8 mouse cellular contexts compared by ENCODE assay signal in genomic region chr11:80429500-80430166, GRCm38 (mm10). TPM values are rescaled to one million over a fixed set of nuclear protein-coding genes. Genes with fewer than 3 reads are reported as not detected.
DNase-seq lines count a peak whose midpoint lies in the region; ATAC-seq lines count a peak whose summit lies in the region.

No protein-coding gene starts in this region.

- H3K4me1 ChIP-seq in forebrain, embryonic 15.5 days = peaks cover 15% of the 10 kb centered on the region
- H3K4me1 ChIP-seq in liver, embryonic 13.5 days (replicated peaks) = peaks cover 17% of the 10 kb centered on the region

- peak; percentile 23 for DNase-seq in cerebellum, adult 9-11 months
- no peak for DNase-seq in cerebellum, postnatal 4 days (ENCODE audit: low spot score in 2 of 2)
- peak; percentile 21 for DNase-seq in 3T3-L1 (ENCODE audit: low read depth, low spot score)
- DNase-seq in liver, embryonic 13.5 days = peak; percentile 9
- no peak for DNase-seq in gastrocnemius, adult 18-20 months (ENCODE audit: low spot score)
- DNase-seq in urinary bladder, postnatal 14 days (ENCODE audit: low spot score) = no peak
- DNase-seq in adrenal gland, postnatal 10 days = no peak

- H3K36me3 ChIP-seq in forebrain, embryonic 15.5 days = peaks cover 22% of the 10 kb centered on the region
- peaks cover 27% of the 10 kb centered on the region for H3K36me3 ChIP-seq in liver, embryonic 13.5 days

- peak overlapping the region; percentile 82 for H3K4me2 ChIP-seq in forebrain, embryonic 15.5 days (replicated peaks)
- peak overlapping the region; percentile 76 for H3K4me2 ChIP-seq in liver, embryonic 13.5 days

- no peaks in the 10 kb centered on the region for H3K9me3 ChIP-seq in forebrain, embryonic 15.5 days
- no peaks in the 10 kb centered on the region for H3K9me3 ChIP-seq in liver, embryonic 13.5 days (replicated peaks)

- WGBS in forebrain, embryonic 15.5 days = 61% methylated on average over 14 of the region's 14 CpGs
- 41% methylated on average over 14 of the region's 14 CpGs for WGBS in liver, embryonic 13.5 days (ENCODE audit: insufficient replicate concordance)

- H3K9ac ChIP-seq in forebrain, embryonic 15.5 days (replicated peaks) = peak overlapping the region; percentile 89
- H3K9ac ChIP-seq in liver, embryonic 13.5 days = peak overlapping the region; percentile 99

- H3K27ac ChIP-seq in forebrain, embryonic 15.5 days (replicated peaks) = no peak overlapping the region
- H3K27ac ChIP-seq in liver, embryonic 13.5 days = peak overlapping the region; percentile 92

- H3K4me3 ChIP-seq in forebrain, embryonic 15.5 days = peak overlapping the region; percentile 79
- peak overlapping the region; percentile 100 for H3K4me3 ChIP-seq in liver, embryonic 13.5 days (replicated peaks)

- no peak for ATAC-seq in forebrain, embryonic 15.5 days (replicated peaks)
- no peak for ATAC-seq in liver, embryonic 13.5 days (ENCODE audit: low read depth)

- no peaks in the 10 kb centered on the region for H3K27me3 ChIP-seq in forebrain, embryonic 15.5 days
- H3K27me3 ChIP-seq in liver, embryonic 13.5 days = no peaks in the 10 kb centered on the region

RNA-seq across cellular contexts. Expression of gene Psmd11, which starts 1.2 kb away (rescaled TPM):
- 341 and 346 TPM in 2 replicates for polyA plus RNA-seq in forebrain, embryonic 15.5 days (2015; fragmentation: Nextera tagmentation; extraction: Ambion mirVana)
- 218 and 238 TPM in 2 replicates for polyA plus RNA-seq in liver, embryonic 13.5 days (2015; fragmentation: Nextera tagmentation; extraction: Ambion mirVana)
- total RNA-seq in gastrocnemius, adult 18-20 months (2021) = 100 to 1,000 TPM; 147 to 154 TPM
- total RNA-seq in adrenal gland, postnatal 10 days (2021) = 100 to 1,000 TPM; 108 to 118 TPM

RNA-seq across cellular contexts. Expression of gene Zfp207, which starts 46.6 kb away (rescaled TPM):
- polyA plus RNA-seq in forebrain, embryonic 15.5 days (2015; fragmentation: Nextera tagmentation; extraction: Ambion mirVana) = 231 and 236 TPM in 2 replicates
- polyA plus RNA-seq in liver, embryonic 13.5 days (2015; fragmentation: Nextera tagmentation; extraction: Ambion mirVana) = 102 and 131 TPM in 2 replicates
- total RNA-seq in gastrocnemius, adult 18-20 months (2021) = 10 to 100 TPM; 55.4 to 55.5 TPM
- 100 to 1,000 TPM; 134 to 158 TPM for total RNA-seq in adrenal gland, postnatal 10 days (2021)

RNA-seq across cellular contexts. Expression of gene Cdk5r1, which starts 47.2 kb away (rescaled TPM):
- polyA plus RNA-seq in forebrain, embryonic 15.5 days (2015; fragmentation: Nextera tagmentation; extraction: Ambion mirVana) = 105 and 120 TPM in 2 replicates
- polyA plus RNA-seq in liver, embryonic 13.5 days (2015; fragmentation: Nextera tagmentation; extraction: Ambion mirVana) = 0.41 TPM in 2 replicates
- total RNA-seq in gastrocnemius, adult 18-20 months (2021) = under 1 TPM; 0.25 to 0.59 TPM
- total RNA-seq in adrenal gland, postnatal 10 days (2021) = 1 to 10 TPM; 2.2 to 3.9 TPM

RNA-seq across cellular contexts. Expression of gene 5730455P16Rik, which starts 51.8 kb away (rescaled TPM):
- 33.9 and 37.9 TPM in 2 replicates for polyA plus RNA-seq in forebrain, embryonic 15.5 days (2015; fragmentation: Nextera tagmentation; extraction: Ambion mirVana)
- 6.9 and 8.1 TPM in 2 replicates for polyA plus RNA-seq in liver, embryonic 13.5 days (2015; fragmentation: Nextera tagmentation; extraction: Ambion mirVana)
- total RNA-seq in gastrocnemius, adult 18-20 months (2021) = 10 to 100 TPM; 34.3 to 35.0 TPM
- total RNA-seq in adrenal gland, postnatal 10 days (2021) = 10 to 100 TPM; 14.9 to 21.1 TPM

Comparison
In these comparisons a context has a peak if more than half of its experiments do, and no peak if none do; other contexts are left out.
1. DNase-seq: peak in cerebellum, adult 9-11 months (single experiment), 3T3-L1 (single experiment) and liver, embryonic 13.5 days (single experiment); none in cerebellum, postnatal 4 days (0 of 2), gastrocnemius, adult 18-20 months (single experiment), urinary bladder, postnatal 14 days (single experiment) and adrenal gland, postnatal 10 days (single experiment).